ENCODE assay signal across 17 mouse cellular contexts in the genomic region with DNA sequence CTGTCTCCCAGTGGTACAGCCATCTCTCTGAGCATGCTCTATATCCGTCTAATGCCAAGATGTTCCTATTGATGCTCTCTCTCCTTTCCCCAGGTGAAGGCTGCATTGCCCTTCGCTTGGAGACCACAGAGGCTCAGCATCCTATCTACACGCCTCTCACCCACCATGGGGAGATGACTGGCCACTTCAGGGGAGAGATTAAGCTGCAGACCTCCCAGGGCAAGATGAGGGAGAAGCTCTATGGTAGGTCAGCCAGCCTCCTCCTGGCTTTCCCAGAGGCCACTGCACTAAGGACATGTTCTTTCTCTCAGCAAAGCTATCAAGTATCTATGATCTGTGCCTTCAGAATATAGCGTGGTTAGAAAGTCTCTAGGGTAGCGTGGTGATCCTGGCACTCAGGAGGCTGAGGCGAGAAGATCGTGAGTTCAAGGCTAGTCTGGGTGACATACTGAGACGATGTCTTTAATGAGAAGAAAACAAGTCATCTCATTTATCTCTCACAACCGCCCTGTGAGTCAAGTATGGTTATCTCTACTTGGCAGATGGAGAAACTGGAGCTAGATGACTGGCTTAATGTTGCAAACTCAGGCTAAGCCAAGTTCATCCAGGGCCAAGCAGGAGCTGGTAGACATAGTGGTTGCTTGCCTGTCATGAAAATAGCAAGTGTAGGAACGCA. TPM values are rescaled to one million over a fixed set of nuclear protein-coding genes. Genes with fewer than 3 reads are reported as not detected.
DNase-seq lines count a peak whose midpoint lies in the region; ATAC-seq and TF ChIP-seq lines count a peak whose summit lies in the region.
"Had no signal": no experiment of that assay in that cellular context is flagged by ENCODE, and none has a peak within 500 bp of the region (broad histone marks: within the 10 kb centered on the region; RNA-seq: fewer than 3 reads in every experiment).

No protein-coding gene starts in this region.

- DNase-seq in spleen, adult 12 weeks (ENCODE audit: low spot score) = peak; percentile 69
- DNase-seq in spleen, adult 18-20 months = no peak
- DNase-seq in c-Kit-positive CD71-positive TER-119-positive erythroid progenitor cells, embryonic 14.5 days (ENCODE audit: low spot score) = peak; percentile 82
- no peak for DNase-seq in spleen, adult 2 months (ENCODE audit: low read depth in 1 of 2, low spot score in 2 of 2)
- no peak for DNase-seq in heart, postnatal 14 days
- DNase-seq in kidney, adult 9 months = no peak
- DNase-seq: cerebellum, adult 9-11 months; embryo, embryonic 11 days; forebrain, postnatal 0 days; gastrocnemius, postnatal 10 days; heart, postnatal 36 days; right cerebral cortex, postnatal 4 days; thymus, postnatal 14 days had no signal

- H3K36me3 ChIP-seq in liver, embryonic 12.5 days = peaks cover 58% of the 10 kb centered on the region
- peaks cover 73% of the 10 kb centered on the region for H3K36me3 ChIP-seq in spleen, adult 2 months (ENCODE audit: control insufficient read depth, insufficient read depth, low read length)
- H3K36me3 ChIP-seq: neural tube, embryonic 13.5 days had no signal

- no peaks in the 10 kb centered on the region for H3K27me3 ChIP-seq in liver, embryonic 12.5 days (replicated peaks)
- H3K27me3 ChIP-seq in spleen, adult 2 months (ENCODE audit: control insufficient read depth, insufficient read depth, low read length) = no peaks in the 10 kb centered on the region
- H3K27me3 ChIP-seq: neural tube, embryonic 13.5 days; Patski had no signal

- no peak for TF ChIP-seq CTCF in spleen, adult 2 months (IDR thresholded peaks at IDR 0.05; ENCODE audit: extremely low read depth, insufficient read depth, insufficient read length, insufficient replicate concordance)

- peak overlapping the region; percentile 52 for H3K4me2 ChIP-seq in liver, embryonic 12.5 days
- H3K4me2 ChIP-seq: neural tube, embryonic 13.5 days had no signal

- H3K9ac ChIP-seq in liver, embryonic 12.5 days = peak overlapping the region; percentile 64
- H3K9ac ChIP-seq: forebrain, postnatal 0 days; neural tube, embryonic 13.5 days had no signal

- TF ChIP-seq POLR2A in spleen, adult 2 months (IDR thresholded peaks at IDR 0.05; ENCODE audit: low read depth, low read length) = no peak

- no peak overlapping the region for H3K4me3 ChIP-seq in liver, embryonic 12.5 days
- no peak overlapping the region for H3K4me3 ChIP-seq in spleen, adult 2 months (ENCODE audit: extremely low read depth, insufficient read depth, insufficient read length)
- H3K4me3 ChIP-seq: neural tube, embryonic 13.5 days had no signal

- H3K4me1 ChIP-seq in liver, embryonic 12.5 days = peaks cover 58% of the 10 kb centered on the region
- no peaks in the 10 kb centered on the region for H3K4me1 ChIP-seq in spleen, adult 2 months (ENCODE audit: control insufficient read depth, insufficient read depth, insufficient read length)
- H3K4me1 ChIP-seq: neural tube, embryonic 13.5 days had no signal

- WGBS in liver, embryonic 12.5 days (ENCODE audit: insufficient replicate concordance) = 40% methylated on average over 10 of the region's 10 CpGs
- 84% methylated on average over 10 of the region's 10 CpGs for WGBS in spleen, adult 2 months

- peak overlapping the region; percentile 96 for H3K27ac ChIP-seq in liver, embryonic 12.5 days
- peak overlapping the region; percentile 54; the same call in 1 of the 2 replicates for H3K27ac ChIP-seq in spleen, adult 2 months (ENCODE audit: insufficient read depth, low read length)
- H3K27ac ChIP-seq: hindbrain, postnatal 0 days; neural tube, embryonic 13.5 days had no signal

- H3K9me3 ChIP-seq in liver, embryonic 12.5 days (replicated peaks) = no peaks in the 10 kb centered on the region
- H3K9me3 ChIP-seq: neural tube, embryonic 13.5 days had no signal

- intact Hi-C loops in heart, postnatal 14 days (cut with DNase I) = no loop called here

- ATAC-seq in liver, embryonic 12.5 days = peak; percentile 93
- ATAC-seq: forebrain, postnatal 0 days; hindbrain, postnatal 0 days; Patski had no signal

RNA-seq across cellular contexts. Expression of a gene that starts 43.6 kb away (rescaled TPM):
- polyA plus RNA-seq in liver, embryonic 12.5 days (2016; fragmentation: Nextera tagmentation; extraction: Ambion mirVana) = 19.5 and 21.9 TPM in 2 replicates
- polyA plus RNA-seq in spleen, adult 2 months (2012; rRNA removed) = 17.8 and 18.7 TPM in 2 replicates
- 10 to 100 TPM; 28.6 to 30.1 TPM for total RNA-seq in heart, postnatal 14 days (2021)

Comparison
In these comparisons a context has a peak if more than half of its experiments do, and no peak if none do; other contexts are left out.
1. DNase-seq: peak in spleen, adult 12 weeks (single experiment) and c-Kit-positive CD71-positive TER-119-positive erythroid progenitor cells, embryonic 14.5 days (single experiment); none in spleen, adult 18-20 months (0 of 2), spleen, adult 2 months (0 of 2), heart, postnatal 14 days (0 of 2) and kidney, adult 9 months (single experiment).